Mouse (Mus musculus) embryonic facial prominence, embryonic 12.5 days (tissue): ENCODE data around the gene Cd160. TPM values are rescaled to one million over a fixed set of nuclear protein-coding genes. Genes with fewer than 3 reads are reported as not detected.

ENCODE experiments used
- ATAC-seq: fragments of 200-750 bp; cut with Nextera tagmentation; 2 replicates; pipeline ENCODE4 v1.8.0; 2017; ENCODE audit not compliant: insufficient number of reproducible peaks, insufficient read depth, low FRiP score, low TSS enrichment
- H3K27ac ChIP-seq: fragments of 300-500 bp; sonication (generic); 2 replicates; pipeline ENCODE4 v1.5.1; 2016; ENCODE audit warnings: mild to moderate bottlenecking
- H3K27me3 ChIP-seq: fragments of 300-500 bp; sonication (generic); 2 replicates; pipeline ENCODE4 v1.6.1; 2016; ENCODE audit warnings: mild to moderate bottlenecking, moderate library complexity
- H3K36me3 ChIP-seq: fragments of 300-500 bp; sonication (generic); 2 replicates; pipeline ENCODE4 v1.6.1; 2016; ENCODE audit warnings: mild to moderate bottlenecking
- H3K4me1 ChIP-seq: fragments of 300-500 bp; sonication (generic); 2 replicates; pipeline ENCODE4 v1.6.1; 2016
- H3K4me2 ChIP-seq: fragments of 300-500 bp; sonication (generic); replicated peaks from 2 replicates; pipeline ENCODE4 v1.6.1; 2016; ENCODE audit warnings: mild to moderate bottlenecking, moderate library complexity
- H3K4me3 ChIP-seq: fragments of 300-500 bp; sonication (generic); 2 replicates; pipeline ENCODE4 v1.5.1; 2016; ENCODE audit warnings: mild to moderate bottlenecking
- H3K9ac ChIP-seq: fragments of 300-500 bp; sonication (generic); 2 replicates; pipeline ENCODE4 v1.6.1; 2016; ENCODE audit warnings: mild to moderate bottlenecking, moderate library complexity
- H3K9me3 ChIP-seq: fragments of 300-500 bp; sonication (generic); 2 replicates; pipeline ENCODE4 v1.6.1; 2016; ENCODE audit warnings: mild to moderate bottlenecking, moderate library complexity
- WGBS: fragments of 180-500 bp; shearing (Covaris S2); methylation state at CpG from one replicate; pipeline ENCODE4 v1.1.7; 2016; 5-methylcytosine and 5-hydroxymethylcytosine counted together
- polyA plus RNA-seq: library from polyadenylated mRNA; unstranded; fragments of >200 nt; fragmentation: Nextera tagmentation; extraction: Ambion mirVana; gene quantifications from 2 replicates; pipeline ENCODE4 v1.2.1, GENCODE M21; 2016

The Cd160 gene
- polyA plus RNA-seq, 1 experiment from 2014 or later: 0.10 TPM

GRCm38 (mm10) chr3:96802214-96802613 is 26.9 kb downstream of the Cd160 start:
- no peak overlapping the region for H3K27ac ChIP-seq
- WGBS: 82% methylated on average over 1 of the region's 1 CpGs
- no peaks in the 10 kb centered on the region for H3K27me3 ChIP-seq
- H3K4me1 ChIP-seq: no peaks in the 10 kb centered on the region
- H3K9me3 ChIP-seq: no peaks in the 10 kb centered on the region
- no peak for ATAC-seq
- H3K4me3 ChIP-seq: no peak overlapping the region
- no peak overlapping the region for H3K9ac ChIP-seq
- no peaks in the 10 kb centered on the region for H3K36me3 ChIP-seq
- H3K4me2 ChIP-seq: no peak overlapping the region

GRCm38 (mm10) chr3:96800254-96800653 is 28.9 kb downstream of the Cd160 start:
- H3K9ac ChIP-seq: no peak overlapping the region
- no peaks in the 10 kb centered on the region for H3K9me3 ChIP-seq
- H3K27ac ChIP-seq: no peak overlapping the region
- H3K4me3 ChIP-seq: no peak overlapping the region
- H3K27me3 ChIP-seq: no peaks in the 10 kb centered on the region
- WGBS: 83% methylated on average over 11 of the region's 11 CpGs
- H3K36me3 ChIP-seq: peaks cover 5% of the 10 kb centered on the region; the same call in 1 of the 2 replicates
- H3K4me1 ChIP-seq: no peaks in the 10 kb centered on the region
- ATAC-seq: no peak
- no peak overlapping the region for H3K4me2 ChIP-seq

- no peak overlapping the region for H3K4me3 ChIP-seq
- no peak overlapping the region for H3K27ac ChIP-seq
- H3K4me2 ChIP-seq: no peak overlapping the region
- H3K9ac ChIP-seq: no peak overlapping the region
- no peaks in the 10 kb centered on the region for H3K9me3 ChIP-seq
- WGBS: 83% methylated on average over 8 of the region's 8 CpGs
- H3K4me1 ChIP-seq: no peaks in the 10 kb centered on the region
- no peak for ATAC-seq
- peaks cover 57% of the 10 kb centered on the region for H3K36me3 ChIP-seq
- H3K27me3 ChIP-seq: no peaks in the 10 kb centered on the region
These were observed 40.6 kb downstream of the Cd160 start for GRCm38 (mm10) chr3:96788506-96788905.

GRCm38 (mm10) chr3:96787784-96788183 is 41.4 kb downstream of the Cd160 start:
- ATAC-seq: no peak
- Histone ChIP-seq H3K4me1 (no peaks in the 10 kb centered on the region), H3K27me3 (no peaks in the 10 kb centered on the region), H3K9me3 (no peaks in the 10 kb centered on the region), H3K27ac (no peak overlapping the region), H3K4me2 (no peak overlapping the region), H3K4me3 (no peak overlapping the region), H3K36me3 (peaks cover 54% of the 10 kb centered on the region), H3K9ac (no peak overlapping the region)
- 100% methylated on average over 1 of the region's 1 CpGs for WGBS

- Histone ChIP-seq H3K9ac (no peak overlapping the region), H3K27ac (no peak overlapping the region), H3K36me3 (peaks cover 25% of the 10 kb centered on the region; the same call in 1 of the 2 replicates), H3K27me3 (no peaks in the 10 kb centered on the region), H3K9me3 (no peaks in the 10 kb centered on the region), H3K4me2 (no peak overlapping the region), H3K4me3 (no peak overlapping the region), H3K4me1 (no peaks in the 10 kb centered on the region)
- WGBS: 80% methylated on average over 8 of the region's 8 CpGs
- no peak for ATAC-seq
These were observed 46.9 kb downstream of the Cd160 start for GRCm38 (mm10) chr3:96782236-96782635.

- H3K4me1 ChIP-seq: no peaks in the 10 kb centered on the region
- no peak overlapping the region for H3K9ac ChIP-seq
- ATAC-seq: no peak
- no peaks in the 10 kb centered on the region for H3K9me3 ChIP-seq
- H3K4me3 ChIP-seq: no peak overlapping the region
- H3K27me3 ChIP-seq: no peaks in the 10 kb centered on the region
- no peak overlapping the region for H3K27ac ChIP-seq
- WGBS: 81% methylated on average over 3 of the region's 3 CpGs
- H3K4me2 ChIP-seq: no peak overlapping the region
- H3K36me3 ChIP-seq: no peaks in the 10 kb centered on the region; the same call in 1 of the 2 replicates
These were observed 52.0 kb downstream of the Cd160 start for GRCm38 (mm10) chr3:96777120-96777519.

- H3K4me2 ChIP-seq: no peak overlapping the region
- 64% methylated on average over 1 of the region's 1 CpGs for WGBS
- ATAC-seq: no peak
- no peaks in the 10 kb centered on the region for H3K4me1 ChIP-seq
- H3K9me3 ChIP-seq: no peaks in the 10 kb centered on the region
- no peak overlapping the region for H3K27ac ChIP-seq
- peaks cover 3% of the 10 kb centered on the region; the same call in 1 of the 2 replicates for H3K36me3 ChIP-seq
- H3K9ac ChIP-seq: no peak overlapping the region
- no peak overlapping the region for H3K4me3 ChIP-seq
- H3K27me3 ChIP-seq: no peaks in the 10 kb centered on the region
These were observed 56.2 kb downstream of the Cd160 start for GRCm38 (mm10) chr3:96772949-96773348.

GRCm38 (mm10) chr3:96769971-96770370 is 59.2 kb downstream of the Cd160 start:
- Histone ChIP-seq H3K9ac (no peak overlapping the region), H3K4me3 (no peak overlapping the region), H3K4me1 (no peaks in the 10 kb centered on the region), H3K27ac (no peak overlapping the region), H3K36me3 (peaks cover 3% of the 10 kb centered on the region; the same call in 1 of the 2 replicates), H3K4me2 (no peak overlapping the region), H3K27me3 (no peaks in the 10 kb centered on the region), H3K9me3 (no peaks in the 10 kb centered on the region)
- WGBS: 88% methylated on average over 5 of the region's 5 CpGs
- ATAC-seq: no peak

- Histone ChIP-seq H3K9me3 (no peaks in the 10 kb centered on the region), H3K4me1 (no peaks in the 10 kb centered on the region), H3K27ac (no peak overlapping the region), H3K4me2 (no peak overlapping the region), H3K36me3 (no peaks in the 10 kb centered on the region), H3K27me3 (no peaks in the 10 kb centered on the region), H3K4me3 (no peak overlapping the region), H3K9ac (no peak overlapping the region)
- 96% methylated on average over 1 of the region's 1 CpGs for WGBS
- no peak for ATAC-seq
These were observed 64.6 kb downstream of the Cd160 start for GRCm38 (mm10) chr3:96764528-96764927.

GRCm38 (mm10) chr3:96759695-96760094 is 69.5 kb downstream of the Cd160 start:
- peaks cover 7% of the 10 kb centered on the region for H3K36me3 ChIP-seq
- no peak overlapping the region for H3K4me2 ChIP-seq
- H3K9me3 ChIP-seq: no peaks in the 10 kb centered on the region
- H3K4me1 ChIP-seq: no peaks in the 10 kb centered on the region
- no peaks in the 10 kb centered on the region for H3K27me3 ChIP-seq
- no peak overlapping the region for H3K4me3 ChIP-seq
- no peak for ATAC-seq
- H3K27ac ChIP-seq: no peak overlapping the region
- H3K9ac ChIP-seq: no peak overlapping the region
- WGBS: 92% methylated on average over 4 of the region's 4 CpGs

GRCm38 (mm10) chr3:96757691-96758090 is 71.5 kb downstream of the Cd160 start:
- Histone ChIP-seq H3K9ac (no peak overlapping the region), H3K4me3 (no peak overlapping the region), H3K9me3 (no peaks in the 10 kb centered on the region), H3K4me1 (no peaks in the 10 kb centered on the region), H3K27ac (no peak overlapping the region), H3K36me3 (peaks cover 7% of the 10 kb centered on the region), H3K27me3 (no peaks in the 10 kb centered on the region), H3K4me2 (no peak overlapping the region)
- ATAC-seq: no peak
- WGBS: 67% methylated on average over 7 of the region's 7 CpGs

- H3K4me1 ChIP-seq: no peaks in the 10 kb centered on the region
- no peak overlapping the region for H3K9ac ChIP-seq
- no peak overlapping the region for H3K4me2 ChIP-seq
- no peak overlapping the region for H3K27ac ChIP-seq
- H3K4me3 ChIP-seq: no peak overlapping the region
- WGBS: 94% methylated on average over 1 of the region's 1 CpGs
- no peaks in the 10 kb centered on the region for H3K27me3 ChIP-seq
- H3K9me3 ChIP-seq: no peaks in the 10 kb centered on the region
- peaks cover 7% of the 10 kb centered on the region for H3K36me3 ChIP-seq
- no peak for ATAC-seq
These were observed 73.2 kb downstream of the Cd160 start for GRCm38 (mm10) chr3:96755935-96756334.
